Mouse (Mus musculus) retina, adult 2 months (tissue): ENCODE measurements at regions not wholly inside any gene's neighbourhood (a gene's known extent, or its start where the extent isn't known, plus 50 kb on each side); places are given as distances from the start of the nearest gene placed in this dataset.
"Not testable (repeated sequence)": the region's sequence is repeated elsewhere in the genome, so short reads cannot be mapped to it uniquely, and the experiment has no call there.

Source experiments
- DNase-seq: peaks from one replicate; pipeline ENCODE4 v3.0.0-alpha.2; 2012; ENCODE audit warnings: low read depth, low spot score

- DNase-seq = no peak
These were observed 109.7 kb upstream of the Dlg1 start for GRCm38 (mm10) chr16:31553361-31554146.

GRCm38 (mm10) chr16:31560426-31560825, 102.8 kb upstream of the Dlg1 start:
- DNase-seq = no peak

- DNase-seq = no peak
These were observed 98.3 kb upstream of the Dlg1 start for GRCm38 (mm10) chr16:31564926-31565325.

GRCm38 (mm10) chr16:31568316-31568715, 94.9 kb upstream of the Dlg1 start:
- DNase-seq = no peak

GRCm38 (mm10) chr16:31569871-31570270, 93.4 kb upstream of the Dlg1 start:
- no peak for DNase-seq

- DNase-seq = no peak
These were observed 92.7 kb upstream of the Dlg1 start for GRCm38 (mm10) chr16:31570311-31571139.

- not testable (repeated sequence) for DNase-seq
These were observed 89.4 kb upstream of the Dlg1 start for GRCm38 (mm10) chr16:31573833-31574232.

- DNase-seq = not testable (repeated sequence)
These were observed 87.6 kb upstream of the Dlg1 start for GRCm38 (mm10) chr16:31575646-31576045.

GRCm38 (mm10) chr16:31576422-31576821, 86.8 kb upstream of the Dlg1 start:
- DNase-seq = no peak

- DNase-seq = no peak
These were observed 85.9 kb upstream of the Dlg1 start for GRCm38 (mm10) chr16:31577347-31577746.

GRCm38 (mm10) chr16:31579318-31579717, 83.9 kb upstream of the Dlg1 start:
- no peak for DNase-seq

- DNase-seq = no peak
These were observed 82.5 kb upstream of the Dlg1 start for GRCm38 (mm10) chr16:31580779-31581178.

GRCm38 (mm10) chr16:31582885-31583284, 80.4 kb upstream of the Dlg1 start:
- no peak for DNase-seq

- no peak for DNase-seq
These were observed 79.6 kb upstream of the Dlg1 start for GRCm38 (mm10) chr16:31583627-31584026.

- no peak for DNase-seq
These were observed 78.9 kb upstream of the Dlg1 start for GRCm38 (mm10) chr16:31584216-31584823.

GRCm38 (mm10) chr16:31587036-31587435, 76.2 kb upstream of the Dlg1 start:
- DNase-seq = no peak

GRCm38 (mm10) chr16:31589576-31589975, 73.7 kb upstream of the Dlg1 start:
- DNase-seq = no peak

- no peak for DNase-seq
These were observed 71.7 kb upstream of the Dlg1 start for GRCm38 (mm10) chr16:31591565-31591964.

- DNase-seq = peak; percentile 47
These were observed 71.0 kb upstream of the Dlg1 start for GRCm38 (mm10) chr16:31592014-31592871.

GRCm38 (mm10) chr16:31592973-31593683, 70.1 kb upstream of the Dlg1 start:
- no peak for DNase-seq

- DNase-seq = no peak
These were observed 65.3 kb upstream of the Dlg1 start for GRCm38 (mm10) chr16:31597965-31598364.
